Mouse (Mus musculus): ENCODE results near the gene Fhl2.

Fhl2 gene

DNA sequence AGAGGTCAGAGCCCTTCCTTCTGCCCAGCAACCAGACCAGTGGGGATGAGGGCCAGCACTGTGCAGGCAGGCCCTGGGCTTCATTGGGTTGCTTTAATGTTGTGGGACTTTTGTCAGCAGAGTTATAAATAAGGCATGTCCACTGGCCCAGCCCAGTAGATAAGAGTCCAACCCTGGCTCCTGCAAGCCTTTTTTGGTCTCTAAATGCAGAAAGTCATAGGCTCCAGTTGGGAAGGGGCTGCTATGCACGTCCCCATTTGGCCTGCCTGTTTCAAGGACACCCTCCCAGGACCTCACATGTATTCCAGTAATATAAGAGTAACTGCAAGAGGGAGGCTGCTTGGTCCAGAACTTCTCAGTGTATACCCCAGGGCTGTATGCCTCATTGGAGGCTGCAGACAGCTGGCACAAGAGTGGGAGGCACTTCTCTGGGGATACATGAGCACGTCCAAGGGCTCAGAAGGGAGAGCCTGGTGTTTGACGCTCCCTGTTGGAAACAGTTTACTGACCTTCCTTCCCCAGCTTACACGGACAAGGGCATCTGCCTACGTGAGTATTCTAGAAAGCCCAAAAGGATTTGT is at the start of gene Fhl2:
TSS of gene Fhl2 (minus strand) at position 324 of the 581 bp plus-strand sequence.
- in situ Hi-C loops (cut with MboI, MseI), result no loop called here

DNA sequence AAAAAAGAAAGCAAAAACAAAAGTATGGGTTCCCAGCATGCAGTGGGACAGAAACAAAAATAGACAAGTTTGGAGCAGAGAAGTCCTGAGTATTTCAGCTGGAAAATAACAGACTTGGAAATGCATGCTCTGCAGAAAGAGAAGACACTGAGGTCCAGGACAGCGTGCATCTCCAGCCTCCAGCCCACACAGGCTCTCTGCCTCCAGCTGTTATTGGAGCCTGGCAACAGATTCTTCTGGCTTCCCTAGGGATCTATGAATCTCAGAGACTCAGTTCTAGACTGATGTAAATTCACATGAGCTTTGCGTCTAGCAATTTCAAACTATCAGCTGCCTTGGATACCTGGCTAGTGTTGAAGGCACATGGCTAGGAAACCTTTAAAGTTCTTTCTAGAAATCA is 48.2 kb upstream of the Fhl2 start:
- in situ Hi-C loops (cut with MboI, MseI), result no loop called here

DNA sequence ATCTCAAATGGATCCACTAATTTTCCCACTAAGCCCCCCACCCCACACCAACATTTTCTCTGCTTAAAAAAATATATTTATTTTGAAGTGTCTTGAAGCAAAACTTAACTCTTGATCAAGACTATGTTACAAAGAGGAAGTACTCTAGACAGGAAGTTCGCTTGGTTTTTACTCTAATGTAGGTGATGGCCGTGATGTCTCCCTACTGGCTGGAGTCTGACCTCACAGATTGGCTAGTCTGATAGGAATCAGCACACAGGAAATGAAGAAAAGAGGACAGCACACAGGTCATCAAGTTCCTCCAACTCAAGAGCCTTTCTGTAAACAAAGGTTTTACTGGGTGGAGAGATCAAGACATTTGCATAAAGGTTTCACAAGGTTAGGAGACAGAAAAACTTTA is 44.4 kb upstream of the Fhl2 start:
- in situ Hi-C loops (cut with MboI, MseI), result no loop called here

DNA sequence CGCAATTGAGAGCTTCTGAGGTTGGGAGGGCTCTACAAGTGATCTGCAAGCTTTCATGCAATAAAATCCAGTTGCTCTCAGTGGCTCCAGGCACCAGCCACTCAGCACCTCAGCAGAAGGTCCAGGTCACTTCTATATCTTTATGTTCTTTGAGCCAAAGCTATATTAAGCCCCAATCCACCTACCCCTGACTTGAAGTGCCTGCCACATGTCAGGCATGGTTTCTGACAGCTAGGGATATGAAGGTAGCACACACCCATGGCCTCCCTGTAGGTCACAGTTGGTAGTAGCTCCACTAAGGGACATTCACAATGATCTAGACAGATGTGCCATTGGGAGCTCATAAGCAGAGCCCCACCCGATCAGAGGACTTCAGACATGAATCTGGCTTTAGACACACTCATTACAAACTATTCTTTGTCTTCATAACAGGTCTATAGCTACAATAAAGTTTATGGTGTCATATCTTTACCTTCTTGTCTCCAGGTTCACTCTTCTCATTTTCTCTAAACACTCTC is 43.1 kb upstream of the Fhl2 start:
- in situ Hi-C loops (cut with MboI, MseI), result no loop called here

DNA sequence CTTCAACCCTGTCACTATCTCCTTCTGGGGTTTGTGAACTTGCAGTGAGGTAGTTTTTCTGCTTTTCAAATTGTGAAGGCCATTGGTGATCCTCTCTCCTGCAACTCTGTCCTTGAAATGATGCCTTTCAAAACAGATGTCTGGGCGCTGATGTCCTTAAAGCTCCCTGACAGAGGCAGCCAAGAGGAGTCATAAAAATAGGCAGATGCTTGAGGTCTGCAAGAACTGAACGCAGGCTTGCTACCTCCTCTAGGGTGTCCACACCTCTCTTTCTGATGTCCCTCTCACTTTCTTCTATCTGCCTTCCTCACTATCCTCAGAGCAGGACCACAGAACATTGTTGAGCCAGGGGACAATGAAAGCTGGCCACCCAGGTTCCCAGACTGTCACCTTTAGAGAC is 41.7 kb upstream of the Fhl2 start:
- in situ Hi-C loops (cut with MboI, MseI), result no loop called here

- in situ Hi-C loops (cut with MboI, MseI), result no loop called here
These were observed 40.8 kb upstream of the Fhl2 start for GRCm38 (mm10) chr1:43237360-43238235.

DNA sequence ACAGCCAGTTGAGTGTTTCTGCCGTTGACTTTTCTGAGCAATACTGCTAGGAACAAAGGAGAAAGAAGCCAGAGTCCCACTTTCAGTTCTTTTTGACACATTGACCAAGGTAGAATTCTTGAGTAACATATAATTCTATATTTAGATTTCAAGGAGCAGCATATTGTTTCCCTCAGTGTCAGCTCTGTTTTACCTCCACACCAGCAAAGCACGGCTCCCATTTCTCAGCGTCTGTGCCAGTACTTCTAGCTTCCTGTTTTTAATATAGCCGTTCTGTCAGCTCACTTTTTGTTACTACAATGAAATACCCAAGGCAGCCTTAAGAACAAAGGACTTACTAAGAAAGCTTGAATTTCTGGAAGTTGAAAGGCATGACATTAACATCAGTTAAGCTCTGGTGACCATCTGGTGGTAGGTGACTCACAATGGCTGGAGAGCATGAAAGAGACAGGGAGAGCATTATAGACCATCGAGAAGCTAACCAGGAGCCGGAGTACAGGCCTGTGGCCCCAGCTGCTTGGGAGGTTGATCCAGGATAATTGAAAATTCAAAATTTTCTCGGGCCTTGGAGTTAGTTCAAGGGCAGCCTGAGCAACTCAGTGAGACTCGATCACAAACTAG is 28.9 kb upstream of the Fhl2 start:
- in situ Hi-C loops (cut with MboI, MseI), result no loop called here

- in situ Hi-C loops (cut with MboI, MseI), result no loop called here
These were observed 28.2 kb upstream of the Fhl2 start for GRCm38 (mm10) chr1:43224943-43225342.

DNA sequence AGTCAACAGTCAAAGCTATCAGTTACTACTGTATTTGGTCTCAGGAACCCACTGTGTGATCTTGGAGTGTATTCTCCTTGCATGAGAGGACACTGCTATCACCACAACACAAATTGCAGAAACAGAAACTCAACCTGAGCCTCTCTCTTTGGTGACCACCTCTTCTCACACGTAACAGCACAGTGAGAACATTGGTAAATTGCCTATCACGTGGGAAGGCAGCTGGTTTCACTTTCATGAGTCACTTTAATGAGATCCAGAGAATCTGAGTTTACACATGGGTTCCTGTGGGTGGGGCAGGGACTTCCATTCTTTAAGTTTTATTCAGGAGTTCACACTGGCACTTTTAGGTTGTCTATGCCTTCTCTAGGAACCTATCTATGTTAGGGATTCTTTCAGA is 27.4 kb upstream of the Fhl2 start:
- in situ Hi-C loops (cut with MboI, MseI), result no loop called here

DNA sequence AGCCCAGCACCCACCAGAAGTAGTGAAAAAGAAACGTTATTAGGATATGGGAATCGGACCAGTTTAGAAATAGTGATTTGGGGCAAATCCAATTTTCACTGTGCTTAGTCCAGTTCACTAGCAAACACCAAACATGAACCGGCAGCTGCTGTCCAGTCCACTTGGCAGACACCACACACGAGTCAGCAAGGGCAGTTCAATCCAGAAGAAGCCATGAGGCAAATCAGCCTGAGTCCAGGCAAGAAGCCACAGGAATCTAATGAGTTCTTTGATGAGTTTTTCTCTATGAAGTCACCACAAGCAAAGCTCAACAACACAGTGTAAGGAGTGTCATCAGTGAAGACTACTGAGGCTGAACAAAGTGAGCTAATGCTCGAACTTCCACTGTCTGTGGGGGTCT is 26.3 kb upstream of the Fhl2 start:
- in situ Hi-C loops (cut with MboI, MseI), result no loop called here

DNA sequence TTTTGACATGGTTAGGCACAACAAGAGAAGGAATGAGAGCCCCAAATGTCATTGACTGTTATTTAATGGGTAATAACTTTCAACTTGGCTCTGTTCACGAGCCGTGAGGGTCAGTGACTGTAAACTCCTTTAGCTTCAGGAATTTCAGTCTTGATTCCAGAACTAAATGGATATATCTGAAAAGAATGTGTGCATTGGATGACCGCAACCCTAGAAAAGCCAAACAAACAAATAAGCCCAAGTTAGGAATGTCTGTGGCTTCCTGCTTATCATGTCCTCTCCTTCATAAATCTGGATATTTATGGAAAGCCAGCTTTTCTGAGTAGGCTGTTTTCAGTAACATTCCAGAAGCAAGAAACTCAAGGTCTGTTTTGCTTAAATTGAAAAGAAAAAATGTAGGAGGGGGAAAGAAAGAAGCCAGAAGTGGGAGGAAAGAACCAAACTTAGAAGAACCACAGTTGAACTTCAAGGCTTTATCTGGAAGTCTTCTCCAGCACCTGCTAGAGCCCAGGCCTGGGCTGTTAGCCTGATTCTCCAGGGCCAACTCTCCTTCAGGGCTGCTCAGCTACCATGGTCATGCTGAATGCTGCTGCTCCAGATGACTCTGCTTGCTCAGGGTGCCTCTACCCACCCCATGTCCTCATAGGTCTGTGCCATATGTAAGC is 21.4 kb upstream of the Fhl2 start:
- in situ Hi-C loops (cut with MboI, MseI), result no loop called here

DNA sequence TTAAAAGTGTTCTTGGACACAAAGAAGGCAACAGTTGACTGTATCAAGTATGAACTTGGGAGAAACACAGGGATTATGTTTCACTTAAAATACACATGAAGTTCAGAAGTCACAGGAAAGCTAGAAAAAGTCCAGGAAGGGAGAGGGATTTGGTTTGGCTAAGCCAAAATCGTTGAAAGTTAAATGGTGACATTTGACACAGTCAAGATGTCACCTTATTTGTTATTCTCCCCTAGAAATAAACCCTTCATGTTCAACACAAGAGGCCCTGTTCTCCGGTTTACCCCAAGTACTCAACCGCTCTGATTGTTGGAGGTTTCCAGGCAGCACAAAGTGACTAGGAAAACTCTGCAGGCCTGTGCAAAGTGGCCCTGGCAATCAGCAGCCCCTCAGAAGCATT is 18.8 kb upstream of the Fhl2 start:
- in situ Hi-C loops (cut with MboI, MseI), result no loop called here

GRCm38 (mm10) chr1:43211274-43211673 is 14.5 kb upstream of the Fhl2 start:
- in situ Hi-C loops (cut with MboI, MseI), result no loop called here

GRCm38 (mm10) chr1:43210285-43210684 is 13.5 kb upstream of the Fhl2 start:
- in situ Hi-C loops (cut with MboI, MseI), result no loop called here

DNA sequence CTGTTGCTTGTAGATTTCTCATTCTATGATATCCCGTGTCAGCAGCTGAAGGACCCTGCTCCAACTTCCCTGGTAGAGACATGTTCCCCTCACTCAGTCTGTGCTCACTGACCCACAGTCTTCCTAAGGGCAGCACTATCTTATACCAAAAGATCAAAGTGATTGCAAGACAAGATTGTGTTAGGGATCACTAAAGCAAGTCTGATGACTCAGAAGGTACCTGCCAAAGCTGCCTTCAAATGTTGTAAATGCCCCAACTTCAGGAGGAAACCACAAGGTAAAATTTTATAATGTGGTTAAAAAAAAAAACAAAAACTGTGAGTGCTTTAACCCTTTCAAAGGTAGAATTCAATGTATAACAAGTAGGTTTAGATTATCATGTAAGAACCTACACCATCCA is 10.4 kb upstream of the Fhl2 start:
- in situ Hi-C loops (cut with MboI, MseI), result no loop called here

DNA sequence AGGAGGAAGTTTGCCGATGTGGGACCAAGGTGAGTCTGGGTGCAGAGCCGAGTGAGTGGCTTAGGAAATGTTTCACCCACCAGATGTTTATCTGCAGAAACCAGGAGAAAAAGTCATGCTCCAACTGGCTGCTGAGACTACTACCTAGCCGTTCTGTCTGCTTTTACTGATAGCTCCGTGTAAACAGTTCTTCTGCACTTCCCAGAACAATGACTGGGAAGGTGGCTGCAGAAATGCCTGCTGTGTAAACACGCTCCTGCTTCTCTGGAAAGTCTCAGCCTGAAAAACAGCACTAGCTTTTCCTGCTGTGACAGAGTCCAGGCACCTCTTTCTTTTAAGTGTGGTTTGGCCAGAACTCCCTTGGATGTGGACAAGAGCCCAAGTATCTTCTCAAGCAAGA is 6.5 kb upstream of the Fhl2 start:
- in situ Hi-C loops (cut with MboI, MseI), result no loop called here

DNA sequence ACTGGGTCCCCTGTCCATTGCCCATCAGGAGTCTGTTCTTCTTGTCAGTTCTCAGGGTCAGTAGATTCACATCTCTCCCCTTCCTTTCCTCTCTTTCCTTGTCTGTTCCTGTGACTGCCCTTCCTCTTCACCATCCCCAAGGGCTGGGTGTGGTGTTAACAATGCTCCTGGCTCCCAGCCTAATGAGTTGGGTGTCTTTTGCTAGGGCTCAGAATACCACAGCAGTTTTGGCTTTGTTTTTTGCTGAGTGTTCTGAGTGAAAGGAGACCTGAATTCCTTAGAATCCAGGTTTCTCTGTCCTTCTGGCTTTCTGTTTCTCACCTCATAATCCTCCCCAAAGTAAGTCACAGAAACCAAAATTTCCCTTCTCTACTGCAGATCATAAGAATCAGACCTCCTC is 5.4 kb upstream of the Fhl2 start:
- in situ Hi-C loops (cut with MboI, MseI), result no loop called here

GRCm38 (mm10) chr1:43201796-43202195 is 5.0 kb upstream of the Fhl2 start:
- in situ Hi-C loops (cut with MboI, MseI), result no loop called here

DNA sequence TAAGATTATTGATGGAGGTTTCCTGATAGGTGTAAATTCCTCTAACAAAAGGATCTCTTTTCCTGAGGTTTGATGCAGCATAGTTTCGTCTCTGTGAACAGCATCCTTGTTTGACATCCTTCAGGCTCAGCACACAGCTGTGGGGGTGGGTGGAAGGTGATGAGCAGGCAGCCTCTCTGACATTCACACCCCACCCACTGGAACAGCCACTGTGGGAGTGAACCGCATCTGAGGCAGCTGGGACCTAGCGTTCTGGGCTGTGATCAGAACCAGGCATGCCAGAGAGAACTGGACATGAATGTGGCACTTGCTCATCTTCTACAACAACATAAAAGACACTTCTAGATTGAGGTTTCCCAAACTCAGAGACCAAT is 3.1 kb upstream of the Fhl2 start:
- in situ Hi-C loops (cut with MboI, MseI), result no loop called here

GRCm38 (mm10) chr1:43199210-43199866 is 2.6 kb upstream of the Fhl2 start:
- in situ Hi-C loops (cut with MboI, MseI), result no loop called here

DNA sequence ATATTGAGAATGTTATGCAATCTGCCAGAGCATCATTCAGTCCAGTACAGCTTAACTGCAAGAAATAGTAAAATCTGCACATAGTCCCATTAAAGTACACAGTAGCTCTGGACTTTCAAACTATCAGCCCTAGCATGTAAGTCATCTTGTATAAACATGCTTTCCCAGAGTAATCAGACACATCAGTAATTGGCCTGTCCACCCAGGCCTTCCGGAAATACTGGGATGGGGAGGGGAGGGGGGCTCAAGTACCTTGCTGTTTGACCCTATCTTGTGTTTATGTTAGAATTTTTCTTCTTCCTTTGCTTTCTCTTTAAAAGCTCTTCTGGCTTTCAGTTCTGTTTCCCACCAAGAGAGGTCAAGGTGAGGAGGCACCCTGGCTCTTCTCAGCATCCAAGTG is 725 bp downstream of the Fhl2 start:
- in situ Hi-C loops (cut with MboI, MseI), result no loop called here

GRCm38 (mm10) chr1:43193423-43193822 is 3.4 kb downstream of the Fhl2 start:
- in situ Hi-C loops (cut with MboI, MseI), result no loop called here
